Mouse (Mus musculus) left cerebral cortex, adult 9 months (tissue): ENCODE results near the gene Acp5.

Source experiments
- DNase-seq, 2 experiments: peaks; one replicate each; pipeline ENCODE4 v3.0.0; 2022; ENCODE audit warnings: low spot score in 2 of 2

Acp5 gene

DNA sequence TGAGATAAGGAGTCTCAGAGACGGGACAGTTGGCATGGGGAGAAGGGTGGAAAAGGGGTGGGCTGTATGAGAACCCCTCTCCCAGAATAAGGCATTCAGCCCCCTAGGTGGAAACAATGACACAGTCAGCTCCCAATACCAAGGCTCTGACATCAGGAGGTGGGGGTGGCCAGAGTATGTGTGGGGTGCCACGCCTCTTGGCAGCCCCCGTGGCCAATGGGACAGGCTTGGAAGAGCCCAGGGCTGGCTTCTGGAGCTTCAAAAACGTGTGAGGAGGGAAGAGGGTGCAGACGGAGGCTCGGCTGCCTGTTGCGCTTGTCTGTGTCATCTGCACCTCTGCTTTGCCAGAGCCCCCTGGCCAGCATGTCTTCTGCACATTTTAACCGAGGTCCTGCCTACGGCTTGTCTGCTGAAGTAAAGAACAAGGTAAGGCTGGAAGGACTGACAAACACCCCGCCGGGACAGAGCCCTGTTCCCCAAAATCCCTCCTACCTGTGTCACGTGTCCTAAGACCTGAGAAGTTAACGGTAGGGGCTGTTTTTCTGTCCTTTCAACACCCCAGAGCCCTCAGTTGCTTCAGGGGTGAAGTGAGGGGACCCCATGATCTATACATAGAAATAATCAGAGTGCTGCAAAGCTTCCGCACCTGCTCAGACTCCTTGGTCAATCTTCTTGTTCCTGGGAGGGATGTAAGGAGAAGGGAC lies 36.4 kb downstream of the Acp5 start, which contains the start of gene Cnn1:
Gene Cnn1 (plus strand): TSS at position 224 of the 704 bp plus-strand sequence.
- DNase-seq: no peak

DNA sequence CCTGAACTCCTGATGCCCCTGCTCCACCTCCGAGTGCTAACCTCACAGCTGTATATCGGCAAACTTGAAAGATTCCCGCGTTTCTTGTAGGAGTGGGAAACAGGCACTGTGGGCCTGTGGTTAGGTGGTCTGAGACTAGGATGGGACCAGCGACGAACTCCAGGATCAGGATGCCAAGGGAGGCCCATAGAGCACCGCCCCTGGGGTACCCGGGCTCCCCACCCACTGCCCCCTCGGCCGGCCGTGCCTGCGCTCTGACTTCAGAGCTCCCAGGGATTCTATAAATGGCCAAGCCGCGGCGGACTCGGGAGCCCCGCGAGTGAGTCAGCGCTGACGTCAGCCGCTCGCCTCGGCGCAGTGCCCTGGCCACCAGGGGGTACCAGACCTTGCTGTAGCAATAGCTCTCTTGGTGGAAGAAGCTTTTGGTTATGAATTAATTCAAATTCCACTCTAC lies 39.6 kb downstream of the Acp5 start:
- peak in 1 of 2 experiments; percentile 72 for DNase-seq

DNA sequence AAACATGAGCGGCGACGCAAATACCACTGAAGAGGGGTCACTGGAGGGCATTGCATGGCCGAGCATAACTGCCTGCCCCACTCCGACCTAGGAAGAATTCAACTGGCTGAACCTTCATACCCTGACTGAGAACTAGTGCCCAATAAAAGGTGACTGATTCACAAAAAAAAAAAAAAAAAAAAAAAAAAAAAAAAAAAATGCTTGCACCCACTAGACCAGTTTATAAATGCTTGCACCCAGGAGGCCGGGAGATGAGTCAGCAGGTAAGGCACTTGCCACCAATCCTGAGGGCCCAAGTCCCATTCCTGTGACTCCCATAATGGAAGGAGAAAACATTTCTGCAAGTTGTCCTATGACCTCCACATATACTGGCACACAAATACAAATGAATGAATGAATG lies 42.8 kb downstream of the Acp5 start:
- no peak for DNase-seq

DNA sequence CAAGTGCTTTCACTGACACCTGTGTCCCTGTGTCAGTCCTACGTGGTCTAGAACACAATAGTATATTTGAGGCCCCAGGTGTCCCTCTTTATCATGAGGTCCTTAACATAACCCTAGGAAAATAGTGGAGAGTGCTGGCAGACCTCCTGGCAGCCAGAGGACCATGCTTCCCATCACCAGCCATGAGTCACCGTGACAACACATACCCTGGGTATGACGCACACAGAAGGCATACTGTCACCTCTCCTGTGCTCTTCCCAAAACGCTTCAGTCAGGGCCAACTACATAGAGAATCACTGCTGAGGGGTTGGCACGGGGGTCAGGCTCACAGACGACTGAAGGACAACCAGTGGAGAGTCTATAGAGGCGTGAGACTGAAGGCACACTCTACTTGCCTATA lies 45.5 kb downstream of the Acp5 start:
- no peak for DNase-seq

DNA sequence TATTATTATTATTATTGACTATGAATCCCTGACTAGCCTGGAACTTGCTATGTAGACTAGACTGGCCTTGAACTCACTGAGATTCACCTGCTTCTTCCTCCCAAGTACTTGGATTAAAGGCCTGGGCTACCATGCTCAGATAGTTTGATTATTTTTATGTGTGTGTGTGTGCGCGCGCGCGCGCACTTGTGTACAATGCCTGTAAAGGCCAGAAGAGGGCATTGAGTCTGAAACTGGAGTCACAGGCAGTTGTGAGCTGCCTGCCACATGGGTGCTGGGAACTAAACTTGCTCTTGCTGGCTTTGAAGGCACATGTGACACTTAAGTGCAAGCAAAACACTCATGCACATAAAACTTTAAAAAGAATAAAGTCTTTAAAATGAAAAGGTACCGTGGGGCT lies 46.2 kb downstream of the Acp5 start:
- no peak for DNase-seq

DNA sequence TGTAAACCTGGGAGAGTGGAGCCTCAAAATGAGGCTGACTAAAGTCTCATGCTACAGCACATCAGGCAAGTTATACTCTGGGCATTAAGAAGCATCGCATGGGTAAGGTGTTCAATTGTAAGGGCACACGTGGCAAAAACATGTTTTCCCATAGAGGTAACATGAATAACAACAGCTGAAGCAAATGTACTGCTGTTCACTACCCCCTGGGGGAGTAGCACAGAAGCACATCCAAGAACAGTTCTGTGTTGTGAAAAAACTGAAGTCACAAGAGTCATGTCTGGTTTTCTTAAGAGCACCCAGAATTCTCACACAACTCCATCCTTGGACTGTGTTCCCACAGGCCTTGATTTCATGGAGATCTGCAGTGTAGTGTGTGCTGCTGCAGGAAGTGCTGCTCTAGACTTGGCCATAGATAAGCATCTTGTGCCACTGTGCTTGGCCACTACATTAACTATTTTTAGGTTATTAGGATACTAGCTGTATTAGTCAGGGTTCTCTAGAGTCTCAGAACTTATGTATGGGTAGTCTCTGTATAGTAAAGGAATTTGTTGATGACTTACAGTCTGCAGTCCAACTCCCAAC lies 48.4 kb downstream of the Acp5 start:
- DNase-seq: no peak

DNA sequence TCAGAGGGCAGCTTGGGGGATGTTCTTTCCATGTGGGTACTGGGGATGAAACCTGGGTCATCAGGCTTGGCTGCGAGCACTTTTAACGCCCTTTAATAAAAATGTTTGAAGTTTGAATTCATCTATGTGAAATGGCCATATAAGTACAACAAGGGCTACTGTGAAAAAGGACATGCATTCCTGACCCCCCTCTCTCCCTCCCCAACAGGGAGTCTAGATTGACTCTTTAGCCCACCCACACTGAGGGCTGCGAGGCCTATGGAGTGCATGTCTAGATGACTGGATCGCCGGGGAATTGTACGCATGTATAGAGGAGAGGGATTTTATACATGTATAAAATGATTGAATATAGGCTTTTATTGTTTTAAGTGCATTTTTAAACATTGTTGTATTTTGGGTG lies 49.5 kb downstream of the Acp5 start:
- DNase-seq: no peak

DNA sequence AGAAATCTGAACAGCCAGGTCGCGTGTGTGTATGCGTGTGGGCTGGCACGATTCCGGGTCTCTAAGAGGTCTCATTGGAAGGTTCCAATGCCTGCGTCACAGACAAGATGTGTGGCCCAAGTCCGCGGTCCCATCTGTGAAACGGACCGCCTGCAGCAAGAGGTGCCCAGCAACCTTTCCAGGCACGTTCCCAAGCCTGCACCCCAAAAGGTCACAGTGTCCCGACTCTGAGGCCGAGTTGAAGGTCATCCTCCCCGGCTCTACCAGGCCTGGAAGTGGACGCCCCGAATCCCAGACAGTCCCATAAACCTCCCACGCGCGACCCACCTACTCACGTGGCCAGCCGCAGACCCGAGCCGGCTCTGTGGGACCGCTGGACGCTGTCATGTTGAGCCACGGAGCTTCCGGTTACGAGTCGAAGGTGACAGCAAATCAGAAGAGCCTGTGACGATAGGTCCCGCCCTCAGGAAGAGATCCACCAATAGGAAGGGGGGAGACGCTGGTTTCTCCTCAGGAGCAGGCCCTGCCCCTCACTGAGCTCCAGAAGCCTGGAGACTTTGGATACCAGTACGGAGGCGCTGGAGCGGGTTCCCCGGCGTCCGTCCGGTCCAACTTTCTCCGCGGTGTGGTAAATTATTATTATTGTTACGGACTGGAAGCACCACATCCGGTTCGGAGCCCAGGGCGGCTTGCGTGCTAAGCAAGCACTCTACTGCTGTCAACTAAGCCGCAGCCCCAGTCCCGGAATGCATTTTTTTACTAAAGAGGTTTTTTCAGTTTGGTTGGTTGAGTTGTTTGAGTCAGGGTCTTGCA lies 50.3 kb downstream of the Acp5 start, which contains the start of gene Ecsit:
Gene Ecsit (minus strand): TSS at position 417 of the 813 bp plus-strand sequence.
- peak; percentile 96 to 97 for DNase-seq

DNA sequence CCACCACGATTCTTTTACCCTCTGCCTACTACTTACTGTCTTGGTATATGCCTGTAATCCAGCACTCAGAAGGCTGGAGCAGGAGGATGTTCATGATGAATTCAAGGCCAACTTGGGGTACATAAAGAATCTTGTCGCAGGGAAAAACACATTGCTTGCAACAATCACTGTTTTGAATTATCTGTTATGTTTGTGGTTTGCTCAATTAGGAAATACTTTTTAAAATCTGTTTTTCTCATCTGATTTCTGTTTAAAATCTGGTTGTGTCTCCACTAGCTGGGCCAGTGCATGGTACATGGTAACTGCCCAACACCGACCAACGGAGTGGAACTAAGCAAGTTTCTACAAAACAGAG lies 50.9 kb downstream of the Acp5 start:
- DNase-seq: no peak
